Mouse (Mus musculus): ENCODE measurements around the gene Espn. TPM values are rescaled to one million over a fixed set of nuclear protein-coding genes. Genes with fewer than 3 reads are reported as not detected.
A peak's percentile ranks its signal among the peaks of the same experiment; 100 is the strongest.

Espn gene
- 1 to 10 TPM; 2.5 to 2.7 TPM for total RNA-seq (2021)
- long read RNA-seq, experiment 1, partial matches to known transcripts = 1 of 1 reads
- long read RNA-seq, experiment 1, other reads (novel, unspliced or antisense) = 0 of 1 reads
- long read RNA-seq, experiment 2, partial matches to known transcripts = 0 of 1 reads
- long read RNA-seq, experiment 2, other reads (novel, unspliced or antisense) = 1 of 1 reads

GRCm38 (mm10) chr4:152151966-152152544 is at the start of gene Espn:
Espn (minus strand) TSS chr4:152152371.
- DNase-seq = peak; percentile 65 to 70

GRCm38 (mm10) chr4:152201492-152201891 is 49.3 kb upstream of the Espn start:
- DNase-seq = no peak

GRCm38 (mm10) chr4:152199617-152200016 is 47.4 kb upstream of the Espn start:
- no peak for DNase-seq

GRCm38 (mm10) chr4:152197545-152197944 is 45.4 kb upstream of the Espn start:
- DNase-seq = no peak

- DNase-seq = no peak
Measured at GRCm38 (mm10) chr4:152196276-152196675, 44.1 kb upstream of the Espn start.

GRCm38 (mm10) chr4:152194476-152195175 is 42.5 kb upstream of the Espn start:
- no peak for DNase-seq

- DNase-seq = no peak
Measured at GRCm38 (mm10) chr4:152192569-152192968, 40.4 kb upstream of the Espn start.

- no peak for DNase-seq
Measured at GRCm38 (mm10) chr4:152190701-152191100, 38.5 kb upstream of the Espn start.

- peak in 1 of 2 experiments; percentile 42 for DNase-seq
Measured at GRCm38 (mm10) chr4:152190096-152190653, 38.0 kb upstream of the Espn start.

- no peak for DNase-seq
Measured at GRCm38 (mm10) chr4:152189691-152190090, 37.5 kb upstream of the Espn start.

GRCm38 (mm10) chr4:152189071-152189470 is 36.9 kb upstream of the Espn start:
- no peak for DNase-seq

GRCm38 (mm10) chr4:152188651-152189050 is 36.5 kb upstream of the Espn start:
- DNase-seq = no peak

GRCm38 (mm10) chr4:152187142-152187541 is 35.0 kb upstream of the Espn start:
- DNase-seq = peak in 1 of 2 experiments; percentile 27

- DNase-seq = peak in 1 of 2 experiments; percentile 41
Measured at GRCm38 (mm10) chr4:152186205-152187082, 34.3 kb upstream of the Espn start.

- DNase-seq = peak; percentile 70 to 80
Measured at GRCm38 (mm10) chr4:152185510-152186204, 33.5 kb upstream of the Espn start.

GRCm38 (mm10) chr4:152185137-152185509 is 33.0 kb upstream of the Espn start:
- DNase-seq = peak; percentile 58 to 63

GRCm38 (mm10) chr4:152184353-152185035 is 32.3 kb upstream of the Espn start:
- DNase-seq = peak in 1 of 2 experiments; percentile 34

GRCm38 (mm10) chr4:152182205-152182604 is 30.0 kb upstream of the Espn start:
- no peak for DNase-seq

- peak; percentile 47 to 62 for DNase-seq
Measured at GRCm38 (mm10) chr4:152179946-152180660, 27.9 kb upstream of the Espn start.
